Mouse (Mus musculus) embryo, embryonic 11.5 days (tissue): ENCODE measurements around the gene Pim1.
"Not testable (repeated sequence)": the region's sequence is repeated elsewhere in the genome, so short reads cannot be mapped to it uniquely, and the experiment has no call there.

ENCODE experiments used
- DNase-seq: peaks from one replicate; pipeline ENCODE4 v3.0.0-alpha.2; 2012; ENCODE audit warnings: low read depth, low spot score

The Pim1 gene

GRCm38 (mm10) chr17:29490713-29491581 is at the start of gene Pim1:
Gene Pim1 (plus strand): TSS chr17:29490753.
- no peak for DNase-seq

GRCm38 (mm10) chr17:29441562-29441961 is 49.0 kb upstream of the Pim1 start:
- DNase-seq = no peak

GRCm38 (mm10) chr17:29442131-29442557 is 48.4 kb upstream of the Pim1 start:
- no peak for DNase-seq

DNA sequence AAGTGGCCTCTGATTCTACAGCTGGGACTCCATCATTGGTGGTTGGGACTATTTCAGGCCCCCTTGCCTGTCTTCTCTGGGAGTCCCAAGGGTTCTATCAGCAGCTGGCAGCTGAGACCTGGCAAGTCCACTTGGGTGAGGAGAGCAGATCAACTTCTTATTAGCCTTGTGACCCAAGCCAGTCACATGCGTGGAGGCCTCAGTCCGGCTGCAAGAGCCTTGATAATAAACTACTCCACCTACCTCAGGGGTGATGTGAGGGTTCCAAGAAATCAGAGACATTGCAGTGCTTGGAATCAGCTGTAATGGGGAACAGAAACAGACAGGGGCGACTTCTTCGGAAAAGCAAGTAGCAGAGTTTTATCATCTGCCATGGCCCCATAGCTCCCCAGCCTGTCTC is 46.8 kb upstream of the Pim1 start:
- no peak for DNase-seq

DNA sequence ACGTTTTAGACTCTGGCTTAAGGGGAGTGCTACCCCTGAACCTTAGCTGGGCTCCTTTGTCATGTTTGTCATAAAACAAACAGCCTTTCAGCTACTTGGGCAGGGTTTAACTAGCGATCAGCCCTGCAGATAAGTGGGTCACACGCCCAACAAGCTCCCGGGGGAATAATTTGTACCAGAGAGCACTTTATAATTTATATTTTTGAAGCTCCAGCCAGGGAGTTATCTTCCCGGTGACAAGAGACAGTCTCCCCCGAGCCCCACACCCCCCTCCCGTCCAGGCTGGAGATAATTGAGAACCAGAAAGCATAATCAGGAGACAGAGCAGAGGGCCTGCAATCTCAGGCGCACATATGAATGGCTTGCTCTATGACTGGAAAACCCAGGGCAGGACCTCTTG is 45.5 kb upstream of the Pim1 start:
- DNase-seq = no peak

GRCm38 (mm10) chr17:29447323-29447722 is 43.2 kb upstream of the Pim1 start:
- DNase-seq = no peak

- no peak for DNase-seq
Observed at GRCm38 (mm10) chr17:29448055-29448454, 42.5 kb upstream of the Pim1 start.

- DNase-seq = no peak
Observed at GRCm38 (mm10) chr17:29448561-29448960, 42.0 kb upstream of the Pim1 start.

DNA sequence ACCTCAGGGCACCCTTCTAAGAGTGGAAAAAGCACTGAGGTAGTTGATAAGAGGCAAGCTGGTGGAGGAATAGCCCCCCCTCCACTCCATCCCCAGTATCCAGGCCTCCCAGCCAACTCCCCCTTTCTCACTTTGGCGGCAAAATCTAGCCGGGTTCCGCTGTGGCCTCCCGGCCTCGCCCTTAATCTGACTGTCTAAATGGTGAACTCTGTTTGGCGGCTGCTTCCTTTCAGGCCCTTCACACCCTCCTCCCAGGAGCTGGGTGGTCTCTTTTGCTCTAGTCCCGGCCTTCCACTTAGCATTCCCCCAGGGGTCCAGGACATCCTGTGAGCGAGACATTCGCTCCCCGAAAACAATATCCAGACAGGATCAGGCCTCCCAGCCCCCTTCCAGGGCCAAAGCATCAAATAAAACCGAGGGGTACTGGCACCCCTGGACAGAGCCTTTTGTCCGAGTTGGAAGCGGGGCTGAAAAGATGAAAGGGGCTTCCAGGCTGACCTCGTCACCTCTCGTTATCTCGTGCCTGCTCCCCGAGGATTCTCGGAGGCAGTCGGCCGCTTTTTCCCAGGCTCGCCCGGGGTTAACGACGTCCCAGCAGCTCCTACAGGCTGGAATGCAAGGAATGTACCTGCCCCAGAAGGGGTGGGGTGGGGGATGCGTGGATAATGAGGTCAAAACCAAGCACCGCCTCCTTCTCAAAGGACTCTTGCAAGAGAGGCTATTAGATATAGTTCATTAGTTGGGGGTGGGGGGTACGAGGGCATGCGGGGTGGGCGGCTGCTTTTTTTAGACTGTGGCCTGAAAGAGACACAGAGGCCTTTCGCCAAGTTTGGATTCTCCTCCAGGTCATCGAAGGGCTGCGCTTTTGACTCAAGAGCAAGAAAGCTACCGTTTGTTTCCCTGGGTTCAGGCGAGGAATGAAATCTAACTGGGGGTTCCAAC is 39.4 kb upstream of the Pim1 start:
- no peak for DNase-seq

DNA sequence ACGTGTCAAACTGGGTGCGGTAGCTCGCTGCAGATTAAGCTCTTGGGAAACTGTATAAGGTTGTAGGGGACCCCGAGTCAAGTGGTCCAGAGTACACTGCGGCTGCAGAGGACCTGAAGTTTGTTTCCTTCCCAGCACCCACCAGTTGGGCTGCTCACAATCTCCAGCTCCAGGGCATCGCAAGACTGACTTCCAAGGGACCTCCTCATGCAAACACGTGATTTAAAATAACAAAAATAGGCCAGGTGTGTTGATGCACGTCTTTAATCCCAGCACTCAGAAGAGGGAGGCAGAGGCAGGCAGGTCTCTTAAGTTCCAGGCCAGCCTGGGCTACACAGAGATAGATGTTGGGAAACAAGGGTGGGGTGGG is 38.7 kb upstream of the Pim1 start:
- DNase-seq = no peak

GRCm38 (mm10) chr17:29454119-29454518 is 36.4 kb upstream of the Pim1 start:
- not testable (repeated sequence) for DNase-seq

- DNase-seq = no peak
Observed at GRCm38 (mm10) chr17:29455411-29456120, 35.0 kb upstream of the Pim1 start.

GRCm38 (mm10) chr17:29456476-29456875 is 34.1 kb upstream of the Pim1 start:
- DNase-seq = no peak

- DNase-seq = no peak
Observed at GRCm38 (mm10) chr17:29456926-29457325, 33.6 kb upstream of the Pim1 start.

GRCm38 (mm10) chr17:29457795-29458560 is 32.6 kb upstream of the Pim1 start:
- no peak for DNase-seq

- DNase-seq = no peak
Observed at GRCm38 (mm10) chr17:29459321-29460118, 31.0 kb upstream of the Pim1 start.

GRCm38 (mm10) chr17:29460119-29460505 is 30.4 kb upstream of the Pim1 start:
- DNase-seq = no peak

DNA sequence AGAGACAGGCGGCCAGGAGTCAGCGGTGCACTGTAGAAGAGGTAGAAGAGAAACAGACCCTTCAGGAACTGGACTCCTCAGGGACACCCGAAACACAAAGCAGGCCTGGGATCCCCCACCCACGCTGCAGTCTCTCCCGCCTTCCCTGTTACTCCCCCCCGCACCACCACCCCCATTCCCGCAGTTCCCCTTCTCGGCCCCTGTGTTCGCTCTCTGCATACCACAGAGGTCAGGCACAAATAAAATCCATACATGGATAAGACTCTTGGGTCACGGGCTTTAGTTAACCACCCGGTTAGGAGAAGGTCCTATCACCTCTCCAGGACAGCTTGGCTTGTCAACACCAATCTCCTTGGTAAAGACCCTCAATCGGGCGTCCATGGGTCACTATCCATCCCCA is 26.9 kb upstream of the Pim1 start:
- no peak for DNase-seq

- peak; percentile 87 for DNase-seq
Observed at GRCm38 (mm10) chr17:29464068-29464467, 26.5 kb upstream of the Pim1 start.

DNA sequence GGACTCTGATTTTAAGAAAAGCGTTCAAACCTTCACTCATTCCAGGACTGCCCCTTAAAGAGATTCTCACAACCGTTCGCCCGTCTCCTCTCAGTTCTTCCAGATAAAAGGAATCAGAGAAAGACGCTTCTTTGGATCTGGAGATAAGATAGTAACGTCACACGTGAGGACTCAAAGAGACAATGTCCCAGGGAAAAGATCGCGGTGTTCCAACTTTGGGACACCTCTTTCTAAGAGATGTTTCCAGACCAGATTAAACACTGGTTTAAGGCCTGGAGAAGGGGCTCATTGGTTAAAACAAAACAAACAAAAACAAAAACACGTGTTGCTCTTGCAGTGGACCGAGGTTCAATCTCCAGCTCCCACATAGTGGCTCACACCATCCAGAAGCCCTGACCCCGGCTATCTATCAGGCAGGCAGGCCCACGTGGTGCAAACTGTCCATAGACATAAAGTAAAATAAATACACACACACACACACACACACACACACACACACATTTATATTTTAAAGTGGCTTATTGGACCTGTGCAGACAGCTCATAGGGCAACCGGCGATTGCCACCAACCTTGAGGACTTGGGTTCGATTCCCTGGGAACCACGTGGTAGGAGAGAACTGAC is 25.9 kb upstream of the Pim1 start:
- DNase-seq = no peak
